Mouse (Mus musculus) spleen, adult 2 months (tissue): Measurements from ENCODE around the gene Smoc1.

Experiments used
- CTCF ChIP-seq: fragments of 200-500 bp; IDR thresholded peaks from 2 replicates; pipeline ENCODE4 v1.5.1; 2011; ENCODE audit warnings: mild to moderate bottlenecking, inconsistent platforms; ENCODE audit not compliant: insufficient read depth, insufficient read length, insufficient replicate concordance; ENCODE audit errors: extremely low read depth
- POLR2A ChIP-seq: fragments of 200-500 bp; IDR thresholded peaks from 2 replicates; pipeline ENCODE4 v1.6.1; 2011; ENCODE audit warnings: low read depth, low read length, inconsistent platforms

GRCm38 (mm10) chr12:81049661-81050060 lies 23.1 kb downstream of the Smoc1 start:
- TF ChIP-seq POLR2A, result no peak
- no peak for TF ChIP-seq CTCF
